Mouse (Mus musculus): ENCODE measurements around the gene Trpc1.

DNA sequence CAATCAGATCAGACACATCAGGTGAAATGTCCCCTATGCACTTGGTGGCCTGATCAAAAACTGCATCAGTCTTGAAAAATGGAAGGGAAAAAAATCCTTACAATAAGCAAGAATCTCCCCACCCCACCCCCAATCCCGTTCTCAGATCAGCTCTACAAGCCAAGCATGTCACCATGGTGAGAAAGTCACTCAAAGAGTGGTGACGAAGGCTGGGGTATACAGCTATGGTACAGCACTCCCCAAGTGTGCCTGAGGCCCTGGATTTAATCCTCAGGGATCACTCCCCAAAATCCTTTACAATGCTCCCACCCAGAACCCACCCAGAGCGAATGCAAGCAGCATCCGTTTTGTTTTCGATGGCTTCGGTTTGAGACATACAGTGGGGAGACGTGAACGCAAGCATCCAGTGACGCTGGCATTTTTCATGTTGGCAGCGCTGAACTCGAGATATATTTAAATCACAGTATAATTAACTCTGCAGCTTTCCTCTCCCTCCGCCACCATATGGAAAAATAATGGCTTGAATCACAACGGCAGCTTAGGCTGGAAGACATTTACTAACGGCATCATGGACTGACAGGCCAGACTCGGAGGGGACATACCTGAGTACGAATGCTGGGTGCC lies 34.8 kb upstream of the Trpc1 start:
- no peak for TF ChIP-seq CTCF (IDR thresholded peaks at IDR 0.05; ENCODE audit: low read depth)
- TF ChIP-seq EP300 (IDR thresholded peaks at IDR 0.05; ENCODE audit: low read depth): no peak
